ENCODE assay signal across 8 mouse cellular contexts in genomic region chr9:30422940-30423339, GRCm38 (mm10). TPM values are rescaled to one million over a fixed set of nuclear protein-coding genes. Genes with fewer than 3 reads are reported as not detected.
DNase-seq lines count a peak whose midpoint lies in the region; ATAC-seq and TF ChIP-seq lines count a peak whose summit lies in the region.
"Had no signal": no experiment of that assay in that cellular context is flagged by ENCODE, and none has a peak within 500 bp of the region (broad histone marks: within the 10 kb centered on the region; RNA-seq: fewer than 3 reads in every experiment).

No protein-coding gene starts in this region.

- H3K9ac ChIP-seq in liver, embryonic 12.5 days = no peak overlapping the region
- H3K9ac ChIP-seq in MEL (ENCODE audit: control insufficient read depth, low read depth, low read length, poor library complexity, severe bottlenecking) = no peak overlapping the region
- H3K9ac ChIP-seq: midbrain, embryonic 12.5 days had no signal

- H3K4me2 ChIP-seq in liver, embryonic 12.5 days = no peak overlapping the region
- H3K4me2 ChIP-seq: midbrain, embryonic 12.5 days had no signal

- DNase-seq in liver = peak; percentile 46
- peak; percentile 67 for DNase-seq in MEL (ENCODE audit: low read depth, low spot score)
- DNase-seq in layer of hippocampus, adult 18-20 months (ENCODE audit: low spot score in 2 of 2) = peak; percentile 25 to 76
- DNase-seq in right cerebral cortex, postnatal 10 days (ENCODE audit: low spot score in 2 of 2) = peak; percentile 55 to 77

- H3K4me1 ChIP-seq in liver, embryonic 12.5 days = peaks cover 6% of the 10 kb centered on the region
- H3K4me1 ChIP-seq in MEL (ENCODE audit: control insufficient read depth in 1 of 2, insufficient read depth in 2 of 2, low read length in 2 of 2) = peaks cover 0 to 7% of the 10 kb centered on the region in 2 experiments; a peak in 1 of 4 replicates
- peaks cover under 1% of the 10 kb centered on the region for H3K4me1 ChIP-seq in bone marrow, adult 2 months (ENCODE audit: control insufficient read depth, insufficient read depth, low read length)
- no peaks in the 10 kb centered on the region for H3K4me1 ChIP-seq in embryonic fibroblast, embryonic 13.5 days (ENCODE audit: control insufficient read depth, insufficient read depth, low read length)

- no peak for ATAC-seq in liver, embryonic 12.5 days

- no peaks in the 10 kb centered on the region for H3K9me3 ChIP-seq in liver, embryonic 12.5 days (replicated peaks)
- H3K9me3 ChIP-seq in MEL (replicated peaks; ENCODE audit: insufficient read depth, low read length) = no peaks in the 10 kb centered on the region
- H3K9me3 ChIP-seq: midbrain, embryonic 12.5 days had no signal

- H3K27ac ChIP-seq in liver, embryonic 12.5 days = no peak overlapping the region
- no peak overlapping the region for H3K27ac ChIP-seq in MEL (ENCODE audit: control insufficient read depth, low read depth, low read length)
- H3K27ac ChIP-seq in bone marrow, adult 2 months (ENCODE audit: control insufficient read depth, insufficient read depth, low read depth, low read length, poor library complexity) = no peak overlapping the region
- no peak overlapping the region for H3K27ac ChIP-seq in embryonic fibroblast, embryonic 13.5 days (ENCODE audit: insufficient read depth, low read length)
- H3K27ac ChIP-seq: midbrain, embryonic 12.5 days had no signal

- H3K36me3 ChIP-seq in liver, embryonic 12.5 days = no peaks in the 10 kb centered on the region
- H3K36me3 ChIP-seq in MEL (ENCODE audit: control insufficient read depth in 1 of 2, insufficient read depth in 2 of 2, low read length in 2 of 2) = peaks cover 0 to 3% of the 10 kb centered on the region in 2 experiments; a peak in 1 of 4 replicates
- H3K36me3 ChIP-seq: midbrain, embryonic 12.5 days had no signal

- H3K79me2 ChIP-seq in MEL (ENCODE audit: control insufficient read depth, insufficient read depth, low read length, poor library complexity) = peaks cover 10% of the 10 kb centered on the region

- TF ChIP-seq CTCF in MEL (IDR thresholded peaks at IDR 0.05 in 2 of 3, conservative IDR thresholded peaks at IDR 0.05 in 1 of 3; ENCODE audit: control insufficient read depth in 1 of 3, insufficient read depth in 1 of 3, low read depth in 2 of 3, low read length in 3 of 3, poor library complexity in 1 of 3, severe bottlenecking in 1 of 3) = peak; percentile 70 to 76 (median 72)
- TF ChIP-seq CTCF in bone marrow, adult 2 months (IDR thresholded peaks at IDR 0.05; ENCODE audit: control insufficient read depth, insufficient read depth, low read length) = peak; percentile 76
- peak; percentile 75; the same call in 1 of the 2 replicates for TF ChIP-seq CTCF in embryonic fibroblast, embryonic 13.5 days (IDR thresholded peaks at IDR 0.05; ENCODE audit: borderline replicate concordance, insufficient read depth, low read length)

- peaks cover 5% of the 10 kb centered on the region; the same call in 1 of the 2 replicates for H3K27me3 ChIP-seq in liver, embryonic 12.5 days (replicated peaks)
- H3K27me3 ChIP-seq in MEL (ENCODE audit: control insufficient read depth in 1 of 2, insufficient read depth in 2 of 2, low read length in 2 of 2) = peaks cover 0 to 1% of the 10 kb centered on the region in 2 experiments; a peak in 2 of 4 replicates
- H3K27me3 ChIP-seq: midbrain, embryonic 12.5 days had no signal

- no peak for TF ChIP-seq POLR2A in MEL (IDR thresholded peaks at IDR 0.05; ENCODE audit: control insufficient read depth in 1 of 2, insufficient read depth in 1 of 2, low read depth in 1 of 2, low read length in 2 of 2, poor library complexity in 1 of 2)
- TF ChIP-seq POLR2A in bone marrow, adult 2 months (IDR thresholded peaks at IDR 0.05; ENCODE audit: borderline replicate concordance, control insufficient read depth, low read depth, low read length) = no peak
- no peak for TF ChIP-seq POLR2A in embryonic fibroblast, embryonic 13.5 days (IDR thresholded peaks at IDR 0.05; ENCODE audit: low read depth, low read length)

- peak; percentile 47 for TF ChIP-seq RAD21 in MEL (IDR thresholded peaks at IDR 0.05; ENCODE audit: low read depth, low read length)

- H3K4me3 ChIP-seq in liver, embryonic 12.5 days = no peak overlapping the region
- H3K4me3 ChIP-seq in MEL (ENCODE audit: control insufficient read depth in 1 of 2, insufficient read depth in 1 of 2, low read depth in 2 of 2, low read length in 2 of 2) = no peak overlapping the region
- no peak overlapping the region for H3K4me3 ChIP-seq in bone marrow, adult 2 months (replicated peaks; ENCODE audit: control insufficient read depth, low read depth, low read length)
- no peak overlapping the region for H3K4me3 ChIP-seq in embryonic fibroblast, embryonic 13.5 days (ENCODE audit: insufficient read depth, low read length)
- H3K4me3 ChIP-seq: midbrain, embryonic 12.5 days had no signal

- 6% methylated on average over 1 of the region's 1 CpGs for WGBS in liver, embryonic 12.5 days (ENCODE audit: insufficient replicate concordance)
- WGBS in bone marrow, adult 2 months = 6% methylated on average over 1 of the region's 1 CpGs

- TF ChIP-seq EP300 in MEL (IDR thresholded peaks at IDR 0.05; ENCODE audit: low read depth in 1 of 2, low read length in 2 of 2) = no peak

TF ChIP-seq in MEL, 35 proteins besides CTCF, POLR2A, EP300 and RAD21:
- TF ChIP-seq ETS1 (IDR thresholded peaks at IDR 0.05; ENCODE audit: low read depth, low read length) (no peak), SMC3 (IDR thresholded peaks at IDR 0.05; ENCODE audit: low read depth, low read length) (peak; percentile 69)

RNA-seq across cellular contexts. Expression of gene Snx19, which starts 4.0 kb away (rescaled TPM):
- polyA plus RNA-seq in liver, embryonic 12.5 days (2016; fragmentation: Nextera tagmentation; extraction: Ambion mirVana) = 8.4 and 9.0 TPM in 2 replicates
- 11.8 and 12.0 TPM in 2 replicates for total RNA-seq in MEL (2012; rRNA removed)
- polyA plus RNA-seq in MEL (2012; ENCODE audit: insufficient read depth in 1 of 2, insufficient read length in 2 of 2, low read depth in 1 of 2, low replicate concordance in 2 of 2, missing spikeins in 1 of 2) = 10 to 100 TPM in 1 of 2 experiments, not detected in 1; 17.4 TPM
- 3.0 and 6.4 TPM in 2 replicates for polyA plus RNA-seq in bone marrow, adult 2 months (2011; ENCODE audit: insufficient read depth, insufficient read length, low replicate concordance, missing spikeins)
- polyA plus RNA-seq in embryonic fibroblast, embryonic 13.5 days (2011; ENCODE audit: insufficient read length, low read depth, missing spikeins) = 23.3 and 30.0 TPM in 2 replicates
- total RNA-seq in layer of hippocampus, adult 18-20 months (2021) = 10 to 100 TPM; 53.0 to 53.6 TPM
